In the genomic region with DNA sequence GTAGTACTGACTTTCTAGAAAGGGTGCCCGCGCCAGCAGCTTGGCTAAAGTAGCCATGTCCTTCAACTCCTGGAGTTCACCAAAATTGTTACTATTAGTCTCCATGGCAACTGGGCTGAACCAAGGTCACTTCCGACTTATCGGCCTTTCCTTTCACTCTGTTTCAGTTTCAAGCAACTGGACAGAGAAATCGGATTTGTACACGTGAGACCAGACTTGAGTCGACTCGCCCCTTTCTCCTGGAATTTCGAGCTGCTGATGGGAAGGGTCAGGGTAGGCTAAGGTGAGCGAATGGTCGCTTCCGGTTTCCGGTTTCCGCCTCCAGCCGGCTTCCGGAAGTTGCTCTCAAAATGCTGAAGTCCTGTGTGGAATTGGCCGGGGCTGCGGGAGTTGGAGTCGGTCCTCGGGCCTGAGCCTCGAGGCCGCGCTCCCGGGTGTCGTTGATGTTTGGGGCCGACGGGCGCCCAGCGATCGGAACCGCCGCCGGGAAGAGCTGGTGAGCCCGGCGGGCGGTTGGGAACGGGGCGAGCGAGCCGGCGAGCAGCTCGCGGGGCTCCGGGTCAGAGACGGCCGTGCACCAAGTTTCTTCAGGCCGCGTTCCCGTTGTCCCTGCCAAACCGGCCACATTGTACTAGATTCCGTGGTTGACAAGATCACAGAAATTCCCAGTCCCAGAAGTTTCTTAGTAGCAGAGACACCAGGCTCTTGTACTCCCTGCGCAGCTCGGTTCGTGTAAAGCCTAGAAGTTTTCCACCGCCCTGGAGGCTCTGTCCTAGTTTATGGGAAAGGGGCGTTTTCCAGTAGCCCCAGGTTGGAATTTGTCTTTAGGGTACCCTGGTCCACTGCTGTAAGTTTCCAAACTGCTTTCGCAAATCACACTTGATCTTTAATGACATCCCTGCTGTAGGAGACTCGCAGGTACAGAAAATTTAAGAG, we compare ENCODE assay signal across 8 mouse cellular contexts. TPM values are rescaled to one million over a fixed set of nuclear protein-coding genes. Genes with fewer than 3 reads are reported as not detected.
DNase-seq lines count a peak whose midpoint lies in the region; ATAC-seq and TF ChIP-seq lines count a peak whose summit lies in the region.

A gene (minus strand): TSS at position 285 of the 936 bp plus-strand sequence.
A gene (plus strand): TSS at position 328 of the 936 bp plus-strand sequence.

- peak within 1 kb of the TSS; percentile 90 for H3K4me3 ChIP-seq in E14TG2a.4 (replicated peaks; ENCODE audit: low read length)
- peak within 1 kb of the TSS; percentile 86 for H3K4me3 ChIP-seq in forebrain, embryonic 12.5 days (replicated peaks)
- peak within 1 kb of the TSS; percentile 89 for H3K4me3 ChIP-seq in heart, postnatal 0 days (ENCODE audit: low read depth, low read length)
- H3K4me3 ChIP-seq in liver, postnatal 0 days (ENCODE audit: low read depth, low read length): peak within 1 kb of the TSS; percentile 90
- peak within 1 kb of the TSS; percentile 51 for H3K4me3 ChIP-seq in neural tube, embryonic 14.5 days (ENCODE audit: low read depth, low read length)

- WGBS in forebrain, embryonic 12.5 days: 1% methylated on average over 58 of the region's 58 CpGs
- WGBS in heart, postnatal 0 days: 1% methylated on average over 58 of the region's 58 CpGs
- WGBS in liver, postnatal 0 days (ENCODE audit: insufficient replicate concordance): under 1% methylated on average over 58 of the region's 58 CpGs
- WGBS in neural tube, embryonic 14.5 days: 1% methylated on average over 58 of the region's 58 CpGs

- no peaks in the 10 kb centered on the region for H3K36me3 ChIP-seq in E14TG2a.4 (ENCODE audit: insufficient read depth, low read length)
- no peaks in the 10 kb centered on the region for H3K36me3 ChIP-seq in forebrain, embryonic 12.5 days (replicated peaks)
- no peaks in the 10 kb centered on the region for H3K36me3 ChIP-seq in heart, postnatal 0 days (replicated peaks; ENCODE audit: control insufficient read depth, insufficient read depth, low read length)
- no peaks in the 10 kb centered on the region for H3K36me3 ChIP-seq in liver, postnatal 0 days (replicated peaks; ENCODE audit: insufficient read depth, low read length)
- no peaks in the 10 kb centered on the region for H3K36me3 ChIP-seq in neural tube, embryonic 14.5 days (ENCODE audit: control insufficient read depth, insufficient read depth, low read length)

- no peak for TF ChIP-seq CTCF in E14TG2a.4 (conservative IDR thresholded peaks at IDR 0.05; ENCODE audit: low read length)
- no peak for TF ChIP-seq CTCF in heart, postnatal 0 days (IDR thresholded peaks at IDR 0.05; ENCODE audit: low read depth)
- no peak for TF ChIP-seq CTCF in liver, postnatal 0 days (IDR thresholded peaks at IDR 0.05; ENCODE audit: low read depth)

- no peak for TF ChIP-seq EP300 in heart, postnatal 0 days (IDR thresholded peaks at IDR 0.05; ENCODE audit: low read depth)
- TF ChIP-seq EP300 in liver, postnatal 0 days (IDR thresholded peaks at IDR 0.05; ENCODE audit: low read depth): peak; percentile 74; the same call in 1 of the 2 replicates

- H3K27me3 ChIP-seq in E14TG2a.4 (ENCODE audit: insufficient read depth, low read length): no peaks in the 10 kb centered on the region
- no peaks in the 10 kb centered on the region for H3K27me3 ChIP-seq in forebrain, embryonic 12.5 days
- H3K27me3 ChIP-seq in heart, postnatal 0 days (ENCODE audit: control insufficient read depth, insufficient read depth, low read length): no peaks in the 10 kb centered on the region
- H3K27me3 ChIP-seq in liver, postnatal 0 days (ENCODE audit: insufficient read depth, low read length): no peaks in the 10 kb centered on the region
- no peaks in the 10 kb centered on the region for H3K27me3 ChIP-seq in neural tube, embryonic 14.5 days (ENCODE audit: control insufficient read depth, insufficient read depth, low read length)

- peak; percentile 92 for ATAC-seq in forebrain, embryonic 12.5 days (ENCODE audit: low FRiP score)
- ATAC-seq in heart, postnatal 0 days (ENCODE audit: insufficient read depth, low read depth): peak; percentile 95
- ATAC-seq in liver, postnatal 0 days: peak; percentile 92
- peak; percentile 94 for ATAC-seq in neural tube, embryonic 14.5 days (ENCODE audit: low read depth)

- peak within 1 kb of the TSS; percentile 82 for H3K4me2 ChIP-seq in forebrain, embryonic 12.5 days
- peak within 1 kb of the TSS; percentile 75 for H3K4me2 ChIP-seq in heart, postnatal 0 days (ENCODE audit: low read depth, low read length)
- H3K4me2 ChIP-seq in liver, postnatal 0 days (ENCODE audit: low read depth, low read length): peak within 1 kb of the TSS; percentile 90
- H3K4me2 ChIP-seq in neural tube, embryonic 14.5 days (ENCODE audit: low read depth, low read length): peak within 1 kb of the TSS; percentile 80

- no peaks in the 10 kb centered on the region for H3K9me3 ChIP-seq in E14TG2a.4 (ENCODE audit: low read length)
- H3K9me3 ChIP-seq in forebrain, embryonic 12.5 days: no peaks in the 10 kb centered on the region
- no peaks in the 10 kb centered on the region for H3K9me3 ChIP-seq in heart, postnatal 0 days (replicated peaks; ENCODE audit: control insufficient read depth, low read length)
- no peaks in the 10 kb centered on the region for H3K9me3 ChIP-seq in liver, postnatal 0 days (ENCODE audit: low read length)
- no peaks in the 10 kb centered on the region for H3K9me3 ChIP-seq in neural tube, embryonic 14.5 days (ENCODE audit: control insufficient read depth, low read length)

- H3K9ac ChIP-seq in forebrain, embryonic 12.5 days: peak within 1 kb of the TSS; percentile 86
- peak within 1 kb of the TSS; percentile 90 for H3K9ac ChIP-seq in heart, postnatal 0 days (replicated peaks; ENCODE audit: low read depth, low read length)
- peak within 1 kb of the TSS; percentile 93 for H3K9ac ChIP-seq in liver, postnatal 0 days (replicated peaks)
- peak within 1 kb of the TSS; percentile 65 for H3K9ac ChIP-seq in neural tube, embryonic 14.5 days (replicated peaks; ENCODE audit: low read depth, low read length)

- H3K4me1 ChIP-seq in E14TG2a.4 (replicated peaks; ENCODE audit: low read depth, low read length): peaks cover 20% of the 10 kb centered on the region
- H3K4me1 ChIP-seq in forebrain, embryonic 12.5 days: peaks cover 10% of the 10 kb centered on the region
- no peaks in the 10 kb centered on the region for H3K4me1 ChIP-seq in heart, postnatal 0 days (ENCODE audit: control insufficient read depth, insufficient read depth)
- H3K4me1 ChIP-seq in liver, postnatal 0 days (ENCODE audit: insufficient read depth): peaks cover 6% of the 10 kb centered on the region; the same call in 1 of the 2 replicates
- H3K4me1 ChIP-seq in neural tube, embryonic 14.5 days (ENCODE audit: control insufficient read depth, insufficient read depth, low read length): peaks cover 4% of the 10 kb centered on the region; the same call in 1 of the 2 replicates

- DNase-seq in c-Kit-positive CD71-positive TER-119-negative erythroid progenitor cells, embryonic 14.5 days (ENCODE audit: low read depth): peak; percentile 69
- peak; percentile 86 for DNase-seq in heart, postnatal 0 days (ENCODE audit: low spot score)
- DNase-seq in kidney, postnatal 4 days: peak; percentile 85 to 91
- peak; percentile 87 for DNase-seq in liver, postnatal 0 days
- peak; percentile 84 for DNase-seq in testis, postnatal 10 days (ENCODE audit: low spot score)

- peak within 1 kb of the TSS; percentile 59 for H3K27ac ChIP-seq in forebrain, embryonic 12.5 days
- H3K27ac ChIP-seq in heart, postnatal 0 days (ENCODE audit: low read depth): peak within 1 kb of the TSS; percentile 86
- H3K27ac ChIP-seq in liver, postnatal 0 days (ENCODE audit: low read depth): peak within 1 kb of the TSS; percentile 94
- H3K27ac ChIP-seq in neural tube, embryonic 14.5 days (ENCODE audit: low read depth, low read length): peak within 1 kb of the TSS; percentile 60; the same call in 1 of the 2 replicates

RNA-seq across cellular contexts. Expression of the first gene that starts in this region (rescaled TPM):
- polyA plus RNA-seq in forebrain, embryonic 12.5 days (2016; fragmentation: Nextera tagmentation; extraction: Ambion mirVana): 1.2 and 1.8 TPM in 2 replicates
- total RNA-seq in heart, postnatal 0 days (2014; rRNA removed; ENCODE audit: low replicate concordance): 0.15 TPM in 1 of 2 replicates, not detected in the other
- 1.1 and 1.2 TPM in 2 replicates for polyA plus RNA-seq in heart, postnatal 0 days (2015; fragmentation: Nextera tagmentation; extraction: Ambion mirVana)
- polyA plus RNA-seq in liver, postnatal 0 days (2015; fragmentation: Nextera tagmentation; extraction: Ambion mirVana): 0.24 and 0.41 TPM in 2 replicates
- polyA plus RNA-seq in neural tube, embryonic 14.5 days (2014; fragmentation: Nextera tagmentation; extraction: Ambion mirVana): 0.89 and 1.6 TPM in 2 replicates

RNA-seq across cellular contexts. Expression of the second gene that starts in this region (rescaled TPM):
- 29.0 and 32.1 TPM in 2 replicates for polyA plus RNA-seq in forebrain, embryonic 12.5 days (2016; fragmentation: Nextera tagmentation; extraction: Ambion mirVana)
- 9.2 and 11.8 TPM in 2 replicates for total RNA-seq in heart, postnatal 0 days (2014; rRNA removed; ENCODE audit: low replicate concordance)
- 6.9 and 7.4 TPM in 2 replicates for polyA plus RNA-seq in heart, postnatal 0 days (2015; fragmentation: Nextera tagmentation; extraction: Ambion mirVana)
- 5.1 and 5.4 TPM in 2 replicates for polyA plus RNA-seq in liver, postnatal 0 days (2015; fragmentation: Nextera tagmentation; extraction: Ambion mirVana)
- polyA plus RNA-seq in neural tube, embryonic 14.5 days (2014; fragmentation: Nextera tagmentation; extraction: Ambion mirVana): 18.3 and 20.2 TPM in 2 replicates

Comparison
In these comparisons a context has a peak if more than half of its experiments do, and no peak if none do; other contexts are left out.
1. Peak in every context shown above with its lines: DNase-seq, ATAC-seq, H3K4me3 ChIP-seq and H3K27ac ChIP-seq.